Mouse (Mus musculus) heart, postnatal 0 days (tissue): ENCODE measurements around the gene Psmb9.

Experiments
- CTCF ChIP-seq: IDR thresholded peaks from 2 replicates; pipeline ENCODE4 v1.5.1; 2016; ENCODE audit warnings: antibody characterized with exemption, control low read depth, low read depth
- EP300 ChIP-seq: IDR thresholded peaks from 2 replicates; pipeline ENCODE4 v1.6.1; 2016; ENCODE audit warnings: antibody characterized with exemption, low read depth

DNA sequence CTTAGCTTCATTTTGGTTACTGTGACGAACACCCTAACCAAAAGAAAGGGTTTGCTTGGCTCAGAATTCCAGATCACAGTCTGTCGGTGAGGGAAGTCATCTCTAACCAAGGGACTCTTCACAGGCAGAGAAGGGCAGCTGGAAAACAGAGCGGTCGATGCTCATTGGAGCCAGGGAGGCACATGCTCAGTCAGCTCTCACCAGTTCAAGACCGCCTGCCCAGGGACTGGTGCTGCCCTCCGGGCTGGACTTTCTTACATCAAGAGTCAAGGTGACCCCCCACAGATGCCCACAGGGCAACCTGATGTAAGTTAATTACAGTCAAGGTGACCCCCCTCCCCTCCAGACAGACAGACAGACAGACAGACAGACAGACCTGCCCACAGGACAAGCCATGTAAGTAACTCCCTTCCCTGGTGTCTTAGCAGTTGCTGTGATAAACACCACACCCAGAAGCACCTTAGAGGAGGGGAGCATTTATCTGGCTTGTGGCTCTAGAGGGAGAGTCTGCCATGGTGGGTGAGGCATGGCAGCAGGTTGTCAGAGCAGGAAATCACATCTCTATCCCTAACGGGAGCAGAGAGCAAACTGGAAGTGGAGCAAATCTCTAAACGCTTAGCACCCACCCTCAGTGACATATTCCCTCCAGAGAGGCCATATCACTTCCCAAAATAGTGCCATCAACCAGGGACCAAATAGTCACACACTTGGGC lies 29.8 kb upstream of the Psmb9 start:
- TF ChIP-seq CTCF (no peak), EP300 (no peak)
